Mouse (Mus musculus) thymus, postnatal 36 days (tissue): ENCODE measurements around the gene Tpm4.

Source experiments
- DNase-seq, 2 experiments: peaks; one replicate each; pipeline ENCODE4 v3.0.0; 2022; ENCODE audit warnings: mixed read lengths in 2 of 2

The Tpm4 gene

DNA sequence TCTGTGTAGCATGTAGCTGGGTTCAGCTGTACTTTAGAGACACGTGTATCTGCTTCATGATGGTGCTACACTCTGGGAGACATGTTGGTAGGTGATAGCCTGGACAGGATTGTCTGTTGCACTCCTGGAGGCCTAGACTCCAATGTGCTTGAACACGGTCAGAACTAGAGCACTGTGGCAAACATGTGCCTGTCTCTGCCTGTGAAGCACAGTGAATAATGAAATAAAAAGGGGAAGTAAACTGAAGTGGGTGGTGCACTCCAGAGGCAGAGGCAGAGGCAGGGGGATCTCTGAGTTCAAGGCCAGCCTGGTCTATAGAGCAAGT lies 55.4 kb downstream of the Tpm4 start:
- DNase-seq = no peak

DNA sequence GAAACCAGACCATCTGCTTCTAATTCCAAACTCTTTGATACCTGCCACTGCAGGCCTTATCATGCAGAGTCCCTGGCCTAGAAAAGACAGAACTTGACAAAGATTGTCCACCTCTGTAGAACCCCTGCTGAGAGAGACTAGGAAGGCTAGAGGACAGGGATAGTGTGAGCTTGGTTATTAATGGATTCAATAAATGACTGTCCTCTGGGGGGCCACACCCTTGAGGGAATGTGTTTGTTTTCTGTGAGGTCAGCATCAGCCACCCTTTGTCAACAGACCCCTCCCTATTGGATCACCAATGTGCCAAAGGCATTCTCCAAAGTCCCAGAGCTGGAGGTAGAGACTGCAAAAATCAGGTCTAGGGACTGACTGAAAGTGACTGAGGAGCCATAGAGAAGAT lies 57.3 kb downstream of the Tpm4 start:
- DNase-seq = no peak

DNA sequence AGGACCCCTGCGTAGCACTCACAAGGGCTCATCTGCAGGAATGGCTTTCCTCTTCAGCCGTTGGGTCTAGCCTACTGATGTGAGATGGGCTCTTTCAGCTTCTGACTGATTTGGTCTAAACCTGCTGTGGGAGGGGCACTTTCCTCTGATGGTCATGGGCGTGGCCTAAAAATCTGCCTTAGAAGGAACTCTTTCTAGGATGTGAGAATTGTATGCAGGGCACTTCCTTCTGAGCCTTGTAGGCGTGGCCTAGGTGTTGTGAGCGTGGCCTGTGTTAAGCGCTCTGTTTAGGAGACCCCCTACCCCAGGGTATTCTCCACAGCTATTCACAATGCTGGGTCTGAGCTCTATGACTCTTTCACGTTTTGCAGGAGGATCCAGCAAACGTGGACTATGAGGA lies 63.2 kb downstream of the Tpm4 start:
- no peak for DNase-seq
